Mouse (Mus musculus) kidney, postnatal 0 days (tissue): ENCODE data around the gene Htra1. TPM values are rescaled to one million over a fixed set of nuclear protein-coding genes. Genes with fewer than 3 reads are reported as not detected.

ENCODE experiments used
- ATAC-seq: fragments of 200-750 bp; cut with Nextera tagmentation; replicated peaks from 2 replicates; pipeline ENCODE4 v1.8.0; 2017; ENCODE audit warnings: low read depth, moderate number of reproducible peaks, moderate TSS enrichment, moderate library complexity; ENCODE audit not compliant: low FRiP score
- DNase-seq: peaks from one replicate; pipeline ENCODE4 v3.0.0-alpha.2; 2016; ENCODE audit warnings: low spot score
- H3K27ac ChIP-seq: fragments of 300-500 bp; sonication (generic); 2 replicates; pipeline ENCODE4 v1.5.1; 2014; ENCODE audit warnings: mild to moderate bottlenecking
- H3K27me3 ChIP-seq: fragments of 300-500 bp; sonication (generic); 2 replicates; pipeline ENCODE4 v1.6.1; 2014; ENCODE audit warnings: low read length, mixed read lengths; ENCODE audit not compliant: insufficient read depth
- H3K36me3 ChIP-seq: fragments of 300-500 bp; sonication (generic); 2 replicates; pipeline ENCODE4 v1.6.1; 2014; ENCODE audit warnings: low read length, mixed read lengths; ENCODE audit not compliant: insufficient read depth
- H3K4me1 ChIP-seq: fragments of 300-500 bp; sonication (generic); replicated peaks from 2 replicates; pipeline ENCODE4 v1.6.1; 2014; ENCODE audit warnings: antibody characterized with exemption, low read length, mixed read lengths; ENCODE audit not compliant: insufficient read depth
- H3K4me2 ChIP-seq: fragments of 300-500 bp; sonication (generic); 2 replicates; pipeline ENCODE4 v1.6.1; 2014; ENCODE audit warnings: mild to moderate bottlenecking, low read length, moderate library complexity, mixed read lengths
- H3K4me3 ChIP-seq: fragments of 300-500 bp; sonication (generic); replicated peaks from 2 replicates; pipeline ENCODE4 v1.5.1; 2014; ENCODE audit warnings: low read depth, low read length
- H3K9ac ChIP-seq: fragments of 300-500 bp; sonication (generic); 2 replicates; pipeline ENCODE4 v1.6.1; 2014; ENCODE audit warnings: low read depth, low read length
- H3K9me3 ChIP-seq: fragments of 300-500 bp; sonication (generic); replicated peaks from 2 replicates; pipeline ENCODE4 v1.6.1; 2016; ENCODE audit warnings: low read length, inconsistent platforms, mixed read lengths
- CTCF ChIP-seq: IDR thresholded peaks from 2 replicates; pipeline ENCODE4 v1.5.1; 2016; ENCODE audit warnings: antibody characterized with exemption, low read depth, mild to moderate bottlenecking, moderate library complexity
- WGBS: fragments of 180-500 bp; shearing (Covaris S2); extraction: QIAGEN DNeasy Blood & Tissue Kit; methylation state at CpG from one replicate; pipeline ENCODE4 v1.1.7; 2014; 5-methylcytosine and 5-hydroxymethylcytosine counted together
- polyA plus RNA-seq: library from polyadenylated mRNA; unstranded; fragments of >200 nt; fragmentation: Nextera tagmentation; extraction: Ambion mirVana; gene quantifications from 2 replicates; pipeline ENCODE4 v1.2.1, GENCODE M21; 2015

Gene Htra1
- polyA plus RNA-seq, 1 experiment from 2014 or later, result 14.8 TPM

DNA sequence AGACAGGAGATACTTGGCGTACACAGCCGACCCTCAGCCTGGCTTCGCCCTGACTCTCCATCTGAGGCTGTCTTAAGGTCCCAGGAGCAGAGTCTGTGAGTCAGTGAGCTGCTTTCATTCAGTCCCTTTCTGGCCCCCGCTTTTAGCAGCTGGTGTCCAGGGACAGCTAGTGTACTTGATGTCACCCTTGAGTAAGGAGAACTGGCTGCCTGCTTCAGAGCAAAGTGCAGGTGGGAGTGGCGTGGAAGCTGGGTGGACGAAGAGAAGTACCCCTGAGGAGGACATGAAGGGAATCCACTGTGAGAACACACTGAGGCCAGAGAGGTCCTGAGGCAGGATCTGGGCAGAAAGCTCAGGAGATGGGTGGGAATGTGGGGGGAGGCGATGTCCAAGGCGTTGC is 3.0 kb downstream of the Htra1 start:
- Histone ChIP-seq H3K4me2 (no peak overlapping the region), H3K27ac (no peak overlapping the region), H3K27me3 (peaks cover 20% of the 10 kb centered on the region), H3K36me3 (no peaks in the 10 kb centered on the region), H3K9ac (no peak overlapping the region), H3K4me1 (peaks cover 18% of the 10 kb centered on the region; the same call in 1 of the 2 replicates), H3K4me3 (no peak overlapping the region), H3K9me3 (no peaks in the 10 kb centered on the region)
- ATAC-seq, result no peak
- 75% methylated on average over 8 of the region's 8 CpGs for WGBS
- no peak for TF ChIP-seq CTCF
- no peak for DNase-seq

DNA sequence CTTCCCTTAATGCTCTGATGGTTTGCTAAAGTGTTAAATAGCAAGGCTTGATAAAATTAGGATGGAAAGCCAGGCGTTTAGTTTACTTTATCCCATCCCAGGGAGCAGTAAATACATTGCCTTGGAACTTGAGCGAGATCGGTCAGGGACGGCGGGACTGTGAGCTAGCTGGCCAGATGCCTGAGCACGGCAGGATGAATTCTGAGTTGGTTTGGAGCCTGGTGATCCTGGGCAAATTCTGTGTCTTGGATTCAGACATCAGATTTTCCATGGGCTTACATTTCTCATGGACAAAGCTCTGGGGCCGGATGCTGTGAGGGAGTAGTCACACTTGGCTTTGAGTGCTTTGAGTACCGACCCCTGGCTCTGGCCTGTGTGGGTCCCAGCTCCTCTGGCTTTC is 4.8 kb downstream of the Htra1 start:
- H3K4me1 ChIP-seq, result peaks cover 13% of the 10 kb centered on the region; the same call in 1 of the 2 replicates
- no peak overlapping the region for H3K4me2 ChIP-seq
- WGBS, result 55% methylated on average over 8 of the region's 8 CpGs
- no peak overlapping the region for H3K4me3 ChIP-seq
- no peaks in the 10 kb centered on the region for H3K9me3 ChIP-seq
- peaks cover 13% of the 10 kb centered on the region for H3K27me3 ChIP-seq
- DNase-seq, result no peak
- no peak overlapping the region for H3K27ac ChIP-seq
- no peak for TF ChIP-seq CTCF
- ATAC-seq, result no peak
- H3K36me3 ChIP-seq, result no peaks in the 10 kb centered on the region
- H3K9ac ChIP-seq, result no peak overlapping the region

DNA sequence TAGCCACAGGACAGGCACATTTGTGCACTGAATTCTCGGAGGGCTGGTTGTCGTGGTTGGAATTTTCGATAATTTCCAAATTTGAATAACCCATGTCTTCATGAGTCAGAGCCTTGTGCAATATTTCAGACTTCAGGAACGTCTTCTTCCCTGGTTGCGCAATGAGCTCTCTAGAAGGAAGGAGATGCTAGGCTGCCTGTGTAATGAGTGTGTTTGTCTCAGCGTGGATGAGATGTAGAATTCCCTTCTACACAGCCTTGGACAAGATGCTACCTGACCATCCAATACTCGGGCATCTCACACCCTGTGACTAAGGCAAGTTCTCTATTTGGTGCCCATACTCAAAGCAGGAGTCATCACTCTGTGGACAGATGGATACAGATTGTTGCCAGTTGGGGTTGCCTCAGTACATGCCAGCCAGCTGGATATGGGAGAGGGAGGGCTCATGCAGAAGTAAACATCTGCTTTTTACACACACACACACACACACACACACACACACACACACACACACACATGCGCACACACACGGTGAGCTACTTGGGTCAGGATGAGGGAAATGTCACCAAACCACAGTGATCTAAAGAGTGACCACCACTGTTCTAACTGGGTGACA is 7.5 kb downstream of the Htra1 start:
- Histone ChIP-seq H3K36me3 (no peaks in the 10 kb centered on the region), H3K27ac (no peak overlapping the region), H3K4me3 (no peak overlapping the region), H3K4me1 (no peaks in the 10 kb centered on the region), H3K27me3 (no peaks in the 10 kb centered on the region), H3K9ac (no peak overlapping the region), H3K9me3 (no peaks in the 10 kb centered on the region), H3K4me2 (no peak overlapping the region)
- no peak for TF ChIP-seq CTCF
- WGBS, result 91% methylated on average over 9 of the region's 9 CpGs
- ATAC-seq, result no peak
- no peak for DNase-seq

DNA sequence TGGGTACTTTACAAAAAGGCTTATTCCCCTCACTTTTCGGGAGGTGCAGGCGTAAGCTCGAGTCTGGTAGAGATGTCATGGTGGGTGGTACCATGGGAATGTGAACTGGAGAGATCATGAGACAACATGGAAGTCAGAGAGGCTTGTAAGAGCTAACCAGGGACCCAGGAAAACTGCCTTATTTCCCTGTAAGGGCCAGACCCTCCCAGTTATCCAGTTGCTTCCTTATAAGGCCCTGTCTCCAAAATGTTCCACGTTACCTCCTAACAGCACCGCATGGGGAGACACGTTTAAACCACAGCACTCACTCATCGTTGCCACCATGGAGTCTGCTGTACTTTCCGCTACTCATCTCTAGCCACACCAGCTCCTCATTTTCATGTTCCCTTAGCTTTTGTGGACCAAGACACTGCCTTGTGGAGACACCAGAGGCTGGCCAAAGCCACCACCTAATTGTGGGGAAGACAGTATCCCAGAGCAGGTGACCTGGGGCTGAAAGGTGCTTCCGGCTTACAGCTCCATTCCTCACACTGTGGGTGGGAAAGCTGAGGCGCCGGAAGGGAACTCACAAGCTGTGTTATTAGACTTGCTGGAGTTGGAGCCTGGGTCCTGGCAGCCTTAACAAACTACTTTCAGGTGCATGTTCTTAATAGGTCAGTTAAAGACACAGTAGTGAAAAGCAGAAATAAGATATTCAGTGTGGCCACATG is 9.0 kb downstream of the Htra1 start:
- H3K9me3 ChIP-seq, result no peaks in the 10 kb centered on the region
- no peaks in the 10 kb centered on the region for H3K36me3 ChIP-seq
- ATAC-seq (no peak), DNase-seq (no peak)
- no peaks in the 10 kb centered on the region; the same call in 1 of the 2 replicates for H3K4me1 ChIP-seq
- no peak overlapping the region for H3K9ac ChIP-seq
- no peak overlapping the region for H3K4me3 ChIP-seq
- 91% methylated on average over 11 of the region's 11 CpGs for WGBS
- no peaks in the 10 kb centered on the region for H3K27me3 ChIP-seq
- no peak for TF ChIP-seq CTCF
- no peak overlapping the region for H3K27ac ChIP-seq
- H3K4me2 ChIP-seq, result no peak overlapping the region

DNA sequence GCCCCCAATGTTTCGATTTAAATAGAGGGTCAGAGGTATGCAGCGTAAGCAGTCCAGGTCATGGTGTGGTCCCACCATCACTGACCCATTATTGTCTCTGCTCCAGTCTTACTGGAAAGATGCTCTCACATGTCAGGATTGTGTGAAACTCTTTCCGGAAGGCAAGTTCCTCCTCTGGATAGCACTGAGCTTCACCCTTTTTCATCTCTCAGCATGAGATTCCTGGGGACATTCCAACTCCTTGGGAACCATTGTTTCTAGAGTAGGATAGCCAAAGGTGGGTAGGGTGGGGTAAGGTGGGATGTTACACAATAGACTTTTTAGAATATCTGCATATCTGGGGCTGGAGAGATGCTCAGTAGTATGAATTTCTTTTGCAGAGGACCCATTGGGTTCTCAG is 9.8 kb downstream of the Htra1 start:
- Histone ChIP-seq H3K4me1 (no peaks in the 10 kb centered on the region; the same call in 1 of the 2 replicates), H3K27ac (no peak overlapping the region), H3K4me3 (no peak overlapping the region), H3K36me3 (no peaks in the 10 kb centered on the region), H3K9me3 (no peaks in the 10 kb centered on the region), H3K27me3 (no peaks in the 10 kb centered on the region), H3K9ac (no peak overlapping the region), H3K4me2 (no peak overlapping the region)
- DNase-seq, result no peak
- no peak for ATAC-seq
- TF ChIP-seq CTCF, result no peak
- WGBS, result 93% methylated on average over 3 of the region's 3 CpGs

DNA sequence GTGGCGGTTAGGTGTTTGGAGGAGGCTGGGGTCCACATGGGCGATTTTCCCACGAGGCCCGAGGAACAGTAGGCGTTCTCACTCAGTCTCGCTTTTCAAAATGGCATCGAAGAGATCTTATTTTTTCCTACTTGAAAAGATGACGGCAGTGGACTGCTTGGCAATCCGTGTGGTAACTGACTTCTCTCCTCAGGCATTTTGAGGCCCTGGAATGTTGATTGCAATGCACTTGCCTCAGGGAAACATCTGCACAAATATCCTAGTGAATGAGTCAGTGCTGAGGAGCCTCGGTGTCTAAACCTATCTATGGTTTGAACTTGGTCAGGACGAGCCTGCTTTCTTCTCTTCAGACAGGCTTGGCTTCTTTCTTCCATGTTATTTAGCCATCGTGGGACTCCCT is 10.4 kb downstream of the Htra1 start:
- Histone ChIP-seq H3K27ac (no peak overlapping the region), H3K27me3 (no peaks in the 10 kb centered on the region), H3K4me3 (no peak overlapping the region), H3K9me3 (no peaks in the 10 kb centered on the region), H3K36me3 (no peaks in the 10 kb centered on the region), H3K4me2 (no peak overlapping the region), H3K4me1 (no peaks in the 10 kb centered on the region; the same call in 1 of the 2 replicates), H3K9ac (no peak overlapping the region)
- WGBS, result 86% methylated on average over 12 of the region's 12 CpGs
- DNase-seq (no peak), ATAC-seq (no peak)
- no peak for TF ChIP-seq CTCF
